Mouse (Mus musculus): ENCODE results near the gene Gm7137.
"Not testable (repeated sequence)": the region's sequence is repeated elsewhere in the genome, so short reads cannot be mapped to it uniquely, and the experiment has no call there.

Gene Gm7137

DNA sequence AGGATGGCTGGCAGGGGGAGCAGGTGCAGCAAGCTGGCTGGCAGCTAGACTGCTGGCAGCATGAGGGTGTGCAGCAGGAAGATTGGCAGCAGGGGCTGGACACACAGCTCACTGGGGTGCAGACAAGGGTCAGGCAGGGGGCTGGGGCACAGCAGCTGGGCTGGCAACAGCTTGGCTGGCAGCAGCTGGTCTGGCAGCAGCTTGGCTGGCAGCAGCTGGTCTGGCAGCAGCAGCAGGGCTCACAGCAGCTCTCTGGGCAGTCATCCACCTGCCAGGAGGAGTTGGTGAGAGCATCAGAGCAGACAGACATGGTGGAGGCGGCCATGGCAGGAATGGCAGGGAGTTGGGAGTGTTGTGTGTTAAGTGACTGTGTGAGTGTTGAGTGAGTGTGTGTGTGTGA lies at the start of gene Gm7137:
Gene Gm7137 (minus strand): TSS at position 325 of the 400 bp plus-strand sequence.
- DNase-seq (ENCODE audit: low read depth): not testable (repeated sequence)

DNA sequence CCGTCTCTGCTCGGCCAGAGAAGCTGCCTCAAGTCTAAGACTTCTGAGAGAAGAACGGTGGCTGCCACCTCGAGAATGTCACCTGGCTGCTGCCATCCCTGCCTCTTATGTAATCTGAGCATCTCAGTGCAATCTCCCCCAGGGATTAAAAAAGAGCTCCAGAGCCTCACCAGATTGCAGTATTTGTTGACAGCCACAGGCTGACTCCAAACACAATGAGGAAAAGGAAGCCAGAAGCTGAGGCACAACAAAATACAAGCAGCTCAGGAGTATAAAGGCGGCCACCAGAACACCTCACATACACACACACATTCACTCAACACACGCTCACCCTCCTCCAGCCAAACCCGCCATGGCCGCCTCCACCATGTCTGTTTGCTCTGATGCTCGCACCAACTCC lies 47.6 kb upstream of the Gm7137 start, which contains the start of gene Krtap10-10:
Gene Krtap10-10 (plus strand): TSS at position 301 of the 400 bp plus-strand sequence.
- DNase-seq (ENCODE audit: low read depth): no peak

DNA sequence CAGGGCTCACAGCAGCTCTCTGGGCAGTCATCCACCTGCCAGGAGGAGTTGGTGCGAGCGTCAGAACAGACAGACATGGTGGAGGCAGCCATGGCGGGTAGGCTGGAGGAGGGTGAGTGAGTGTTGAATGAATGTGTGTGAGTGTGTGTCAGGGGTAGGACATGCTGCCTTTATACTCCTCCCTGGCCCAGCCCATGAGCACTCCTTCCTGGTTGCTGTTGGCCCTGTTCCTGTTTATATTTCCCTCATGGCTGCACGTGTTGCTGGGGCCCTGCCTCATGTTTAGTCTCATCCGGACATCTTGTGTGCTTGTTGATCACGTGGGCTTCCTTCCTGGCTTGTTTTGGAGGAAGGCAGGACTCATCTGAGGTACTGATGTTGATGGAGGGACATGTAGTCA lies 39.0 kb upstream of the Gm7137 start, which contains the start of gene Krtap10-4:
Gene Krtap10-4 (minus strand): TSS at position 145 of the 400 bp plus-strand sequence.
- no peak for DNase-seq (ENCODE audit: low read depth)

DNA sequence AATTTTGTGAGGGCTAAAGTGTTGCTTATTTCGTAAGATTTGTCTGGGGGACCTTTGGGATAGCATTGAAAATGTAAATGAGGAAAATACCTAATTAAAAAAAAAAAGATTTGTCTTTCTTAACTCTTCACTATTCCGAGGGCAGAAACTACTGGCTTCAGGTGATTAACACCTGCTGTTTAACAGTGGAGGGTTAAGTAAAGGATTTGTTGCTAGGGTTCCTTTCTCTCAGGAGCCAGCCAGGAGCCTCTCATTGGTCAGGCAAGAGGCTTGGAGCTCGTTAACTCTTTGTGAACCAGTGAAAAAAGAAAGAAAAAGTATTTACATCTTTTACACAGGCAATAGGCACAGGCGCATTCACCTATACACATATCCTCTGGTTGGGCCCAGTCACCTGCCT lies 31.2 kb upstream of the Gm7137 start:
- no peak for DNase-seq (ENCODE audit: low read depth)

DNA sequence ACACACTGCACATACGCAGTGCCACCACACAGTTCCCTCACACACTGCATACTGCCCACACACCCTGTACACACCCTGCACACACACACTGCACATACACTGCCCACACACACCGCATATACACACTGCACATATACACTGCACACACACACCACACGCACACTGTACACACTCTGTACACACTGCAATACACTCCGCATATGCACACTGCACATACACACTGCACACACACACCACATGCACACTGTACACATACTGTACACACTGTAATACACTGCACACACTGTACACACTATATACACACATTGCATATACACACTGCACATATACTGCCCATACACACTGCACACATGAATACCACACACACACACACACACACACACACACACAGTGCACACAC lies 30.5 kb upstream of the Gm7137 start:
- no peak for DNase-seq (ENCODE audit: low read depth)

DNA sequence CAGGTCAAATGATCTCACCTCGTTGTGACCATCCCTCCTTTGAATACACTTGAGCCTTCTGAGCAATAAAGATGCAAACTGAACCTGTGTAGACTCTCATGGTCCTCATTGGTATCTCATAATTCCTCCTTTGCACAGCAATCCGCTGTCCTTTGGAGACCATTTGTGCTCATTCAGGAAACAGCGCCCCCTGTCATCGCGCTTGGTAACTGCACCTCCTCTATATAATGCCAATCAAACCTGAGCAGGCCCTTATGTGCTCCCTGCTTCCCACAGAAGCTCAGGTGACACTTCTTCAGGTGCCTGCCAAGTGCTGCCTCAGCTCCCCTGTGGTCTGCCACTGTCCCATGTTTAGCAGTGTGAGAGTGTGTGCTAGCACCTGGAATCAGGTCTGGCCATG lies 27.5 kb upstream of the Gm7137 start:
- DNase-seq (ENCODE audit: low read depth): peak; percentile 42

DNA sequence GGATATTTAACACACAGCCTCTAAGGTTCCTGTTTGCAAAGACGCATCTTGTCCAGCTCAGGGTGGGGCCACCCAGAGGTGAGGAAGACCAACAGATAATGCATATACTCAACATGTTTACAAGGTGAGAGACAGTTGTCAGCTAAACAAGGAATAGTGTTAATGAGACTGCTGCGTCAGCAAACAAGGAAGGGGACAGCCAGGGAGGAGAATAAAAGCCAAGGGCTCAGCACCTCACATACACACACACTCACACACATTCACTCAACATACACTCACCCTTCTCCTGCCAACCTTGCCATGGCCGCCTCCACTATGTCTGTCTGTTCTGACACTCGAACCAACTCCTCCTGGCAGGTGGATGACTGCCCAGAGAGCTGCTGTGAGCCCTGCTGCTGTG lies 26.4 kb upstream of the Gm7137 start, which contains the start of gene Gm2696:
Gene Gm2696 (plus strand): TSS at position 301 of the 400 bp plus-strand sequence.
- DNase-seq (ENCODE audit: low read depth): no peak

DNA sequence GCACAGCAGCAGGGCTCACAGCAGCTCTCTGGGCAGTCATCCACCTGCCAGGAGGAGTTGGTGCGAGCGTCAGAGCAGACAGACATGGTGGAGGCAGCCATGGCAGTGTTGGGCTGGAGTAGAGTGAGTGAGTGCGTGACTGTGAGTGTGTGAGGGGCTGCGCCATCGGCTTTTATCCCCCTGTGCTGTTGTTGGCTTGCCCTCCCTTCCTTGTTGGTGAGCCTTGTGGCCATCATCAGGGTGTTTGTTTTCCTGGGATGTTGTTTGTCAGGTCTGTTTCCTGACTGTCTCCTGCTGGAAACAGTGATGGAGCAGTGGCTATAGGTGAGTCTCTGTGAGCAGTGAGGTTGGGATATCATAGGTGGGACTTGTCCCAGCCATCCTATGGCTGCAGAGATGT lies 23.7 kb upstream of the Gm7137 start, which contains the start of gene Gm9507:
Gene Gm9507 (minus strand): TSS at position 101 of the 400 bp plus-strand sequence.
- DNase-seq (ENCODE audit: low read depth): no peak

DNA sequence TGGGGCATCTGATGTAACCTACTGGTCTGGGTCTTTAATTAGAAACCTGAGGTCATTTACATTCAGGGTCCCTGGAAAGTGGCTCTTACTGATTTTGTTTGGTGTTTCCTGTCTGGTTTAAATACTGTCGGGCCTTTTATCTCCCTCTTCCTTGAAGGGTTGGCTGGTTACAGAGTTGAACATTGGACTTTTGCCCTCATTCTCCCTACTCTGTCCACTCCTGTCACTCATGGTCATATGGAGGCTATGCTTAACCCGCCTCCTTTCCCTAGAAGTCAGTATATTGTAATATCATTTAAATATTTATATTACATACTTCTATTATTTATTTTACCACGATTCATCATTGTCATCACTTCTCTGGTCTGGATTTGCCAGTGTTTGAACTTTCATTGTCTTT lies 16.1 kb upstream of the Gm7137 start:
- no peak for DNase-seq (ENCODE audit: low read depth)

DNA sequence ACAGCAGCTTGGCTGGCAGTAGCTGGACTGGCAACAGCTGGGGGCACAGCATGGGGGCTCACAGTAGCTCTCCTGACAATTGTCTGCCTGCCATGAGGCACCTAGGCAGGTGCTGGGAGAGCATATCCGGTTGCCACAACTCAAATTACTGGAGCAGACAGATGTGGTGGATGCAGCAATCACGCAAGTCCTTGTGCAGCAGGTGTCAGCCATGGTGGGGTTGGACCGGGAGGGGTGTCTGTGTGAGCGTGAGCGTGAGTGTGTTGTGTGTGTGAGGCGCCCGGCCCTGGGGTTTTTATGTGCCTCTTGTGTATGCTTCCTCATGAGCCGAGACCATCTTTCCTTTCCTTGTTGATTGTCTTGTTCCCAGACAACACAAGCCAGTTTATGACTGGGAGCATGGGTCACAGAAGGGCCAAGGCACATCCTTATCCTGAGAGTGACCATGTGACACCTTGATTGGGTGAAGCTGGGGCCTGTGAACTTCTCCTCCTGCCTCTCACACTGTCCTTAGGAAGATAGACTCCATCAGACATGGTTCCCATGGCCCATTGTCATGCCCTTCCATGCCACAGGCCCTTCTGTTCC lies 11.0 kb upstream of the Gm7137 start, which contains the start of gene Gm19668:
Gene Gm19668 (minus strand): TSS at position 213 of the 588 bp plus-strand sequence.
- DNase-seq (ENCODE audit: low read depth): no peak

DNA sequence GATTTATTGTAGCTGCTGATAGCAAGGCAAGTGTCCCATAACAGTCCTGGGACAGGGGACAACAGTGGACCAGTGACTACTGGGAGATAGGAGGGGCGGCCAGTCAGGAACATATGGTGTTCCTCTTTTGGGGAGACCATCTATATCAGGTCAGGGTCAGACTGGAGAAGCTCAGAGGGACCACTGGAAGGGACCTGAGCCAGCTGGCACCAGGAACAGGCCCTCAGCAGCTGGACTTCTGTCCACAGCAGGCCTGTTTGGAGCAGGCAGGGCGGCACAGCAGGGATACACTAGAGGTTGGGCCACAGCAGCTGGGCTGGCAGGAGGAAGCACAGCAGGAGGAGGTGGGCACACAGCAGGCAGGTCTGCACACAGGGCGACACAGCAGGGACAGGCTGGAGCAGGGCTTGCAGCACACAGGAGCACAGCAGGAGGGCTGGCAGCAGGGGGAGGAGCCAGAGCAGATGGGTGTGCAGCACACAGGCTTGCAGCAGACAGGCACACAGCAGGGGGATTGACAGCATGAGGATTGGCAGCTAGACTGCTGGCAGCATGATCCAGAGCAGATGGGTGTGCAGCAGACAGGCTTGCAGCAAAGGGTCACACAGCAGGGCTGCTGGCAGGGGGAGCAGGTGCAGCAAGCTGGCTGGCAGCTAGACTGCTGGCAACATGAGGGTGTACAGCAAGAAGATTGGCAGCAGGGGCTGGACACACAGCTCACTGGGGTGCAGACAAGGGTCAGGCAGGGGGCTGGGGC lies 10.3 kb upstream of the Gm7137 start:
- DNase-seq (ENCODE audit: low read depth): not testable (repeated sequence)

DNA sequence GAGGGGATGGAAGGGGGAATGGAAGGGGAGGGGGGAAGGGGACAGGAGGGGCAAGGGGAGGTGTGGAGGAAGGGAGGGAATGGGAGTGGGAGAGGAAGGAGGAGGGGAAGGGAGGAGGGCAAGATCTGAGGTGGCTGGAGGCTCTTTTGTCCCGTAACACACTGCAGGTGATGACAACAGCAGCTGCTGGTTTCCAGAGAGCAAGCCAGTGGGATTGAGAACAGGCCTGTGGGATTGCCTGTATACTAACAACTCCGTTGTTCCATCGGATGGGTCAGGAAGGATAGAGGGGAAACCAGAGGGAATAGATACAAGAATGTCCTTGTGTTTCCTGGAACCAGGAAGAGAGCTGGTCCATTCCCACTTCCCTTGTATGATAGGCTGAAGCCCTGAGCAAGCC lies 9.7 kb upstream of the Gm7137 start:
- DNase-seq (ENCODE audit: low read depth): no peak

DNA sequence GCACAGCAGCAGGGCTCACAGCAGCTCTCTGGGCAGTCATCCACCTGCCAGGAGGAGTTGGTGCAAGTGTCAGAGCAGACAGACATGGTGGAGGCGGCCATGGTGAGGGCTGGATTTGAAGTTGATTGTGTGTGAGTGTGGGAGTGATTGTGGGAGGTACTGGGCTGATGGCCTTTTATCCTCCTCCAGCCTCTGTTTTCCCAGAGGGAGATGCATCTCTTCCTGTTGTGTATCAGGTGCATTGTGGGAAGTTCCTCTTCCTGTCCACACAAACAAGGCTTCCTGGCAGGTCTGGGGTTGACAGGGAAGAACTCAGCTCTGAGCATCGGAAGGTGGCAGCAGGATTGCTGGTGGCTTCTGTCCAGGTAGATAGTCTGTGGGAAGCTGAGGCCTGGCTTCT lies 7.0 kb upstream of the Gm7137 start, which contains the start of gene Gm9639:
Gene Gm9639 (minus strand): TSS at position 101 of the 400 bp plus-strand sequence.
- DNase-seq (ENCODE audit: low read depth): no peak

DNA sequence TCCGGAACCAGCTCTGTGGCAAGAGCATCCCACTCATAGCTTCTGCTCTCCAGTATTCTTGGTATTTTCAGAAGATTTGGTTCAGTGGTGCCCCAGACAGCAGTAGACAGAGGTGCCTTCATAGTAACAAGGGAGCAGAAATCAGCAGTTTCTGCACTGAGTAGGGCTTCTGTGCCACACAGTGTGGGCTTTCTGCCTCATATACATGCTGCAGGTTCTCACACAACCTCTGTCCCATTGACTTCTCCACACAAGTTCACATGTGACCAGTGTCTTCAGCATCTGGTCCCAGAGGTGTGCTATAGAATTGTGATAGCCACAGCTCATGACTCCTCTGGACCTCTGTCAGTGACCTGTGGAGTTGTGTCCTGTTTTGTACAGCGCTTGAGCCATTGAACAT lies 621 bp upstream of the Gm7137 start:
- no peak for DNase-seq (ENCODE audit: low read depth)

DNA sequence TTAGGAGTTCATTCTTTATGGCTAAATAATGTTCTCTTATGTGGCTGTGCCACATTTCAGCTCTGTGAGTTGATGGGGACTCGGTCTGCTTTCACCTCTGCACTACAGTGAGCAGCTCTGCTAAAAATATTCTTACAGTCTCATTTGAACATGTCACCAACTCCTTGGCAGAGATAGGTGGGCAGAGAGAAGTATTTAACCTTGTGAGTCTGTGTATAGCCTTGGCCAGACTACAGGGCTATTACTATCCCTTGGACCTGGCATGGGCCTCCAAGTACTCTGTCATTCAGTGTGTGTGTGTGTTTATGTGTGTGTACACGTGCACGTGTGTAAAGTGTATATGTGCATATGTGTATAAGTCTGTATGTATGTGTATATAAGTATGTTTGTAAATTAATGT lies 4.6 kb downstream of the Gm7137 start:
- not testable (repeated sequence) for DNase-seq (ENCODE audit: low read depth)

DNA sequence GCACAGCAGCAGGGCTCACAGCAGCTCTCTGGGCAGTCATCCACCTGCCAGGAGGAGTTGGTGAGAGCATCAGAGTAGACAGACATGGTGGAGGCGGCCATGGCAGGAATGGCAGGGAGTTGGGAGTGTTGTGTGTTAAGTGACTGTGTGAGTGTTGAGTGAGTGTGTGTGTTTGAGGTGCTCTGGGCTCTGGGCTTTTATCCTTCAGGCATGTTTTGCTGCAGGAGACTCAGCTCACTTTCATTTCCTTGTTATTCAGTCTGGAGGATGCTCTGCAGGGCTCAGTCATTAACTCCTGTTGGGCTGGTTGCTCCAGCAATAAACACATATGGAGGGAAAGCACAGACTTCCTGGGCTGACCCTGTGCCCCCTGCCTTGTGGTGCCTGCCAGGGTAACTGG lies 5.6 kb downstream of the Gm7137 start, which contains the start of gene Gm3250:
Gene Gm3250 (minus strand): TSS at position 101 of the 400 bp plus-strand sequence.
- not testable (repeated sequence) for DNase-seq (ENCODE audit: low read depth)

DNA sequence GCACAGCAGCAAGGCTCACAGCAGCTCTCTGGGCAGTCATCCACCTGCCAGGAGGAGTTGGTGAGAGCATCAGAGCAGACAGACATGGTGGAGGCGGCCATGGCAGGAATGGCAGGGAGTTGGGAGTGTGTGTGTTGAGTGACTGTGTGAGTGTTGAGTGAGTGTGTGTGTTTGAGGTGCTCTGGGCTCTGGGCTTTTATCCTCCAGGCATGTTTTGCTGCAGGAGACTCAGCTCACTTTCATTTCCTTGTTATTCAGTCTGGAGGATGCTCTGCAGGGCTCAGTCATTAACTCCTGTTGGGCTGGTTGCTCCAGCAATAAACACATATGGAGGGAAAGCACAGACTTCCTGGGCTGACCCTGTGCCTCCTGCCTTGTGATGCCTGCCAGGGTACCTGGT lies 11.2 kb downstream of the Gm7137 start, which contains the start of gene Gm7138:
Gene Gm7138 (minus strand): TSS at position 101 of the 400 bp plus-strand sequence.
- not testable (repeated sequence) for DNase-seq (ENCODE audit: low read depth)

DNA sequence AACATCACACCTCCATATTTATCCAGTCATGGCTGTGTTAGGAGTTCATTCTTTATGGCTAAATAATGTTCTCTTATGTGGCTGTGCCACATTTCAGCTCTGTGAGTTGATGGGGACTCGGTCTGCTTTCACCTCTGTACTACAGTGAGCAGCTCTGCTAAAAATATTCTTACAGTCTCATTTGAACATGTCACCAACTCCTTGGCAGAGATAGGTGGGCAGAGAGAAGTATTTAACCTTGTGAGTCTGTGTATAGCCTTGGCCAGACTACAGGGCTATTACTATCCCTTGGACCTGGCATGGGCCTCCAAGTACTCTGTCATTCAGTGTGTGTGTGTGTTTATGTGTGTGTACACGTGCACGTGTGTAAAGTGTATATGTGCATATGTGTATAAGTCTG lies 15.9 kb downstream of the Gm7137 start:
- DNase-seq (ENCODE audit: low read depth): not testable (repeated sequence)

DNA sequence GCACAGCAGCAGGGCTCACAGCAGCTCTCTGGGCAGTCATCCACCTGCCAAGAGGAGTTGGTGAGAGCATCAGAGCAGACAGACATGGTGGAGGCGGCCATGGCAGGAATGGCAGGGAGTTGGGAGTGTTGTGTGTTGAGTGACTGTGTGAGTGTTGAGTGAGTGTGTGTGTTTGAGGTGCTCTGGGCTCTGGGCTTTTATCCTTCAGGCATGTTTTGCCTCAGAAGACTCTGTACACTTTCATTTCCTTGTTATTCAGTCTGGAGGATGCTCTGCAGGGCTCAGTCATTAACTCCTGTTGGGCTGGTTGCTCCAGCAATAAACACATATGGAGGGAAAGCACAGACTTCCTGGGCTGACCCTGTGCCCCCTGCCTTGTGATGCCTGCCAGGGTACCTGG lies 16.8 kb downstream of the Gm7137 start, which contains the start of gene Gm3238:
Gene Gm3238 (minus strand): TSS at position 101 of the 400 bp plus-strand sequence.
- not testable (repeated sequence) for DNase-seq (ENCODE audit: low read depth)

DNA sequence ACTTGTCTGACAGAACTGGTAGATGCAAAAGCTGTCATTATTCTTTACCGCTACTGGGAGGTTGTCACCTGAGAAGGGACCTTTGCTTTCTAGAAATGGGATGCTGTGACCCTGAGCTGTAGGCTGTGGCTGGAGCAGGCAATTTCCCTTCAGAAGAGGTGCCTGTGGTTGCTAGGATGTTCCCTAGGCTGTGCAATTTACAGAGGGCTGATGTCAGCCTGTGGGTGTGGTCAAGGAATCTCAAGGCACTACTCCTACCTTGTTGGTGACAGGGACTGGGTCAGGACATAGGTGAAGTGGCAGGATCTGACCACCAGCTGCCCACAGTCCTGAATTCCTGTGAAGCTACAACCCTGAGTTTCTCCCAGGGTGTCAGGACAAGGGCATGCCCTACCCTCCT lies 18.3 kb downstream of the Gm7137 start:
- DNase-seq (ENCODE audit: low read depth): no peak

DNA sequence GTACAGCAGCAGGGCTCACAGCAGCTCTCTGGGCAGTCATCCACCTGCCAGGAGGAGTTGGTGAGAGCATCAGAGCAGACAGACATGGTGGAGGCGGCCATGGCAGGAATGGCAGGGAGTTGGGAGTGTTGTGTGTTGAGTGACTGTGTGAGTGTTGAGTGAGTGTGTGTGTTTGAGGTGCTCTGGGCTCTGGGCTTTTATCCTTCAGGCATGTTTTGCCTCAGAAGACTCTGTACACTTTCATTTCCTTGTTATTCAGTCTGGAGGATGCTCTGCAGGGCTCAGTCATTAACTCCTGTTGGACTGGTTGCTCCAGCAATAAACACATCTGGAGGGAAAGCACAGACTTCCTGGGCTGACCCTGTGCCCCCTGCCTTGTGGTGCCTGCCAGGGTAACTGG lies 28.4 kb downstream of the Gm7137 start, which contains the start of gene Gm3233:
Gene Gm3233 (minus strand): TSS at position 101 of the 400 bp plus-strand sequence.
- not testable (repeated sequence) for DNase-seq (ENCODE audit: low read depth)

DNA sequence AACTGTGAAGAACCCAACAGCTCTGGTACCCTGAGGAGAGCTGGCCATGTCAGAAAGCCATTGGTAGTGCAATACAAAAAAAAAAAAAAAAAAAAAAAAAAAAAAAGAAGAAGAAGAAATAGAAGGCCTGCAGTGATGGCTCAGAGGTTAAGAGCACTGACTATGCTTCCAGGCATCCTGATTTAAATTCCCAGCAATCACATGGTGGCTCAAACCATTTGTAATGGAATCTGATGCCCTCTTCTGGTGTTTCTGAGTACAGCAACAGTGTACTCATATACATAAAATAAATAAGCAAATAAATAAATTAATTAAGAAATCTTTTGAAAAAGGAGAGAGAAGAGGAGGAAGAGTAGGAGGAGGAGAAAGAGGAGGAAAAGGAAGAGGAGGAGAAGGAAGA lies 34.6 kb downstream of the Gm7137 start:
- DNase-seq (ENCODE audit: low read depth): peak; percentile 2

DNA sequence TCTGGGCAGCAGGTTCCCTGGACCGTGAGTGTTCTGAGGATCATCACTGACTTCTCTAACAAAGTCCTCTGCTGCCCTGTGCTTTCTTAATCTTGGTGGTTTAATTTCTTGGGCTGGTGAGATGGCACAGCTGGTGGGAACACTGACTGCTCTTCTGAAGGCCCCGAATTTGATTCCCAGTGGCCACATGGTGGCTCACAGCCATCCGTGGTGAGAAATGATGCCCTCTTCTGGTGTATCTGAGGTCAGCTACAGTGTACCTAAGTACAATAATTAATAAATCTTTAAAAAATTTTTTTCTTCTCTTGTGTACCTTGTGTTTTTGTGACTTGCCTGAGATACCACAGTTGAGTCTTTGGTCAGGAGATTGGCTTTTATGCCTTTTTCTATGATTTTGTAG lies 35.7 kb downstream of the Gm7137 start:
- DNase-seq (ENCODE audit: low read depth): not testable (repeated sequence)

Measured in naive thymus-derived CD4-positive, alpha-beta T cell, adult 2 months (primary cell).